Mouse (Mus musculus) intestine, embryonic 14.5 days (tissue): Measurements from ENCODE around the gene Herpud2. TPM values are rescaled to one million over a fixed set of nuclear protein-coding genes. Genes with fewer than 3 reads are reported as not detected.

Source experiments
- ATAC-seq: fragments of 200-750 bp; cut with Nextera tagmentation; replicated peaks from 2 replicates; pipeline ENCODE4 v1.8.0; 2017; ENCODE audit warnings: low read depth, moderate number of reproducible peaks, moderate TSS enrichment, moderate library complexity; ENCODE audit not compliant: low FRiP score, low TSS enrichment
- DNase-seq: peaks from one replicate; pipeline ENCODE4 v3.0.0-alpha.2; 2018; ENCODE audit warnings: low spot score
- H3K27ac ChIP-seq: fragments of 300-500 bp; sonication (generic); 2 replicates; pipeline ENCODE4 v1.5.1; 2014; ENCODE audit warnings: low read depth, mild to moderate bottlenecking, control low read depth
- H3K27me3 ChIP-seq: fragments of 300-500 bp; sonication (generic); replicated peaks from 2 replicates; pipeline ENCODE4 v1.6.1; 2014; ENCODE audit warnings: low read length, control low read depth; ENCODE audit not compliant: control insufficient read depth, insufficient read depth
- H3K36me3 ChIP-seq: fragments of 300-500 bp; sonication (generic); 2 replicates; pipeline ENCODE4 v1.6.1; 2014; ENCODE audit warnings: low read length, control low read depth; ENCODE audit not compliant: control insufficient read depth, insufficient read depth
- H3K4me1 ChIP-seq: fragments of 300-500 bp; sonication (generic); replicated peaks from 2 replicates; pipeline ENCODE4 v1.6.1; 2014; ENCODE audit warnings: low read length, control low read depth, mixed read lengths; ENCODE audit not compliant: control insufficient read depth, insufficient read depth
- H3K4me2 ChIP-seq: fragments of 300-500 bp; sonication (generic); 2 replicates; pipeline ENCODE4 v1.6.1; 2014; ENCODE audit warnings: low read length
- H3K4me3 ChIP-seq: fragments of 300-500 bp; sonication (generic); 2 replicates; pipeline ENCODE4 v1.5.1; 2014; ENCODE audit warnings: low read depth, low read length, control low read depth, mixed read lengths
- H3K9ac ChIP-seq: fragments of 300-500 bp; sonication (generic); 2 replicates; pipeline ENCODE4 v1.6.1; 2014; ENCODE audit warnings: mild to moderate bottlenecking, low read length
- H3K9me3 ChIP-seq: fragments of 300-500 bp; sonication (generic); 2 replicates; pipeline ENCODE4 v1.6.1; 2016; ENCODE audit warnings: low read length, control low read depth; ENCODE audit not compliant: control insufficient read depth
- WGBS: fragments of 180-500 bp; shearing (Covaris S2); extraction: QIAGEN DNeasy Blood & Tissue Kit; methylation state at CpG from one replicate; pipeline ENCODE4 v1.1.7; 2014; 5-methylcytosine and 5-hydroxymethylcytosine counted together
- polyA plus RNA-seq: library from polyadenylated mRNA; unstranded; fragments of >200 nt; fragmentation: Nextera tagmentation; extraction: Ambion mirVana; gene quantifications from 2 replicates; pipeline ENCODE4 v1.2.1, GENCODE M21; 2014

Gene Herpud2
- polyA plus RNA-seq, 1 experiment from 2014 or later = 28.7 TPM

GRCm38 (mm10) chr9:25156377-25156776 is 4.8 kb upstream of the Herpud2 start:
- H3K36me3 ChIP-seq = no peaks in the 10 kb centered on the region
- no peaks in the 10 kb centered on the region for H3K27me3 ChIP-seq
- DNase-seq (no peak), ATAC-seq (no peak)
- 6% methylated on average over 1 of the region's 1 CpGs for WGBS
- no peaks in the 10 kb centered on the region for H3K9me3 ChIP-seq
- no peak overlapping the region for H3K4me2 ChIP-seq
- H3K4me3 ChIP-seq = no peak overlapping the region
- no peak overlapping the region for H3K27ac ChIP-seq
- no peak overlapping the region for H3K9ac ChIP-seq
- 0 out of 2 replicates have a peak, but pooled peaks cover 7% of the 10 kb centered on the region for H3K4me1 ChIP-seq

DNA sequence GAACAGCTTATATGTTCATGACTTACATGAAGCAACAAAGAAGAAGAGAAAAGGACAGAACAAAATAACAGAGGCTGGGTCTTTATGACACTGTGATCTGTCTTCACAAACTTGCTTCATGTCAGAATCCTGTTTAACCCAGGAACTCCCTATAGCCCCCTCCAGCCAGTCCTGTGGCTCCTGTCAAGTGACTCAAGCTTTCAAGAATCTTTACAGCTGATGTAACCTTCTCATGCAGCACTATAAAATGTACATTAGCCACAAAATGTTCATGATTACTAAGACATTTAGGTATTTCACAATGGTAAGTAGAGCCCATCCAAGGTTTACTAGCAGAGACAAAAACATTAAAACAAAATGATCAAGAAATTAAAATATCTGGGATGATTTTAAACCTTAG is 1.4 kb upstream of the Herpud2 start:
- Histone ChIP-seq H3K9ac (no peak overlapping the region), H3K9me3 (no peaks in the 10 kb centered on the region), H3K27me3 (no peaks in the 10 kb centered on the region), H3K4me3 (no peak overlapping the region), H3K4me1 (peaks cover 23% of the 10 kb centered on the region), H3K36me3 (0 out of 2 replicates have a peak, but pooled peaks cover 6% of the 10 kb centered on the region), H3K27ac (no peak overlapping the region), H3K4me2 (no peak overlapping the region)
- ATAC-seq (no peak), DNase-seq (no peak)

DNA sequence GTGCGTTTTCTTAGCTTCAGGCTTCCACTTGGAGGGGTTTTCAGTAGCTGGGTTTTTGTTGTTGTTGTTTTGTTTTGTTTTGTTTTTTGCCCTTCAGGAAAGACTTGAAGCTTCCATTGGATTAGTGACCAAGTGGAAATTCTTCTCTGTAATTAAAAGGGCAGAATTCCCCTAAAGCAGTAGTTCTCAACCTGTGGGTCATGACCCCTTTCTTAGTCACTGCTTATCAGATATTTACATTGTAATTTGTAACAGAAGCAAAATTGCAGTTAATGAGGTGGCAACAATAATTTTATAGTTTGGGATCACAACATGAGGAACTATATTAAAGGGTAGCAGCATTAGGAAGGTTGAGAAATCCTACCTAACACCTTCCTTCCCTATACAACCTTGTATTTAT is 837 bp upstream of the Herpud2 start:
- H3K27me3 ChIP-seq = no peaks in the 10 kb centered on the region
- H3K9me3 ChIP-seq = no peaks in the 10 kb centered on the region
- peak overlapping the region; percentile 77 for H3K4me2 ChIP-seq
- H3K4me1 ChIP-seq = peaks cover 23% of the 10 kb centered on the region
- H3K9ac ChIP-seq = peak overlapping the region; percentile 84
- no peak for ATAC-seq
- H3K27ac ChIP-seq = peak overlapping the region; percentile 100
- WGBS = 10% methylated on average over 1 of the region's 1 CpGs
- DNase-seq = no peak
- H3K4me3 ChIP-seq = peak overlapping the region; percentile 76
- H3K36me3 ChIP-seq = 0 out of 2 replicates have a peak, but pooled peaks cover 6% of the 10 kb centered on the region

- Histone ChIP-seq H3K4me3 (peak overlapping the region; percentile 76), H3K36me3 (0 out of 2 replicates have a peak, but pooled peaks cover 6% of the 10 kb centered on the region), H3K9me3 (no peaks in the 10 kb centered on the region), H3K27me3 (no peaks in the 10 kb centered on the region), H3K27ac (peak overlapping the region; percentile 100), H3K4me2 (peak overlapping the region; percentile 77), H3K4me1 (peaks cover 23% of the 10 kb centered on the region), H3K9ac (peak overlapping the region; percentile 84)
- DNase-seq = peak; percentile 88
- under 1% methylated on average over 72 of the region's 73 CpGs for WGBS
- peak; percentile 1 for ATAC-seq
Observed at GRCm38 (mm10) chr9:25150791-25151610, 619 bp downstream of the Herpud2 start.

GRCm38 (mm10) chr9:25148767-25149166 is 2.9 kb downstream of the Herpud2 start:
- no peak overlapping the region for H3K27ac ChIP-seq
- peak overlapping the region; percentile 13; the same call in 1 of the 2 replicates for H3K4me3 ChIP-seq
- peaks cover 6% of the 10 kb centered on the region; the same call in 1 of the 2 replicates for H3K36me3 ChIP-seq
- peaks cover 23% of the 10 kb centered on the region for H3K4me1 ChIP-seq
- H3K27me3 ChIP-seq = no peaks in the 10 kb centered on the region
- H3K9ac ChIP-seq = no peak overlapping the region
- DNase-seq = no peak
- peak overlapping the region; percentile 44 for H3K4me2 ChIP-seq
- no peak for ATAC-seq
- H3K9me3 ChIP-seq = no peaks in the 10 kb centered on the region

GRCm38 (mm10) chr9:25145925-25146324 is 5.7 kb downstream of the Herpud2 start:
- Histone ChIP-seq H3K4me1 (peaks cover 16% of the 10 kb centered on the region), H3K9ac (no peak overlapping the region), H3K27me3 (no peaks in the 10 kb centered on the region), H3K4me2 (no peak overlapping the region), H3K9me3 (no peaks in the 10 kb centered on the region), H3K36me3 (peaks cover 6% of the 10 kb centered on the region; the same call in 1 of the 2 replicates), H3K4me3 (no peak overlapping the region), H3K27ac (no peak overlapping the region)
- ATAC-seq (no peak), DNase-seq (no peak)
- WGBS = 90% methylated on average over 1 of the region's 1 CpGs

DNA sequence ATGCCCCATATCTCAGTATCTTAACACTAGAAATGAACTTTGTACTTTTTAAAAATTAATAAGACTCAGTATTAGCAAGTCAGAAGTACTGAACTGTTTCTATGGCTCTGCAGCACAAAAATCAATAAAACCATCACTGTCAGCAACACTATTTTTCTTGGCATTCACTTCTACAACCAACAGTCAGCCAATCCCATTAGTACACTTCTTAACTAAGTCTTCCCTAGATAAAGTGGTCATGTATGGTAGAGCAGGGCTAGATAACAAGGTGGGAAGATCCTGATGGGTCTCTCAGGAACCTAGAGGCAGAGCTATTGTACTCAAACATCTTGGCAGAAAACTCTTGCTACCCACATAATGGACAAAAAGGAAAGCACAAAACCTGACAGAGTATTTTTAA is 7.7 kb downstream of the Herpud2 start:
- Histone ChIP-seq H3K27me3 (no peaks in the 10 kb centered on the region), H3K9ac (no peak overlapping the region), H3K27ac (no peak overlapping the region), H3K9me3 (no peaks in the 10 kb centered on the region), H3K36me3 (peaks cover 6% of the 10 kb centered on the region; the same call in 1 of the 2 replicates), H3K4me3 (no peak overlapping the region), H3K4me2 (no peak overlapping the region), H3K4me1 (peaks cover 8% of the 10 kb centered on the region)
- DNase-seq (no peak), ATAC-seq (no peak)

GRCm38 (mm10) chr9:25142988-25143387 is 8.6 kb downstream of the Herpud2 start:
- Histone ChIP-seq H3K4me2 (no peak overlapping the region), H3K9ac (no peak overlapping the region), H3K27ac (no peak overlapping the region), H3K4me1 (no peaks in the 10 kb centered on the region), H3K4me3 (no peak overlapping the region), H3K27me3 (no peaks in the 10 kb centered on the region), H3K36me3 (no peaks in the 10 kb centered on the region; the same call in 1 of the 2 replicates), H3K9me3 (no peaks in the 10 kb centered on the region)
- ATAC-seq = no peak
- DNase-seq = no peak
- WGBS = 95% methylated on average over 1 of the region's 1 CpGs

GRCm38 (mm10) chr9:25142041-25142440 is 9.6 kb downstream of the Herpud2 start:
- Histone ChIP-seq H3K9ac (no peak overlapping the region), H3K4me2 (no peak overlapping the region), H3K4me3 (no peak overlapping the region), H3K36me3 (no peaks in the 10 kb centered on the region; the same call in 1 of the 2 replicates), H3K4me1 (no peaks in the 10 kb centered on the region), H3K27ac (no peak overlapping the region), H3K9me3 (no peaks in the 10 kb centered on the region), H3K27me3 (no peaks in the 10 kb centered on the region)
- DNase-seq (no peak), ATAC-seq (no peak)
- WGBS = 86% methylated on average over 3 of the region's 3 CpGs
